Mouse (Mus musculus): ENCODE measurements around the gene Ofd1. TPM values are rescaled to one million over a fixed set of nuclear protein-coding genes. Genes with fewer than 3 reads are reported as not detected.

The Ofd1 gene
- total RNA-seq (2014; rRNA removed; ENCODE audit: low replicate concordance), result 3.6 and 4.7 TPM in 2 replicates
- polyA plus RNA-seq (2015; fragmentation: Nextera tagmentation; extraction: Ambion mirVana), result 3.9 and 4.5 TPM in 2 replicates

- no peaks in the 10 kb centered on the region for H3K9me3 ChIP-seq (replicated peaks; ENCODE audit: control insufficient read depth, low read length)
- H3K27me3 ChIP-seq (ENCODE audit: control insufficient read depth, insufficient read depth, low read length), result no peaks in the 10 kb centered on the region
- 12% methylated on average over 38 of the region's 44 CpGs for WGBS
- H3K4me1 ChIP-seq (ENCODE audit: control insufficient read depth, insufficient read depth), result no peaks in the 10 kb centered on the region
- DNase-seq (ENCODE audit: low spot score) (peak; percentile 77), ATAC-seq (ENCODE audit: insufficient read depth, low read depth) (peak; percentile 99)
- no peaks in the 10 kb centered on the region for H3K36me3 ChIP-seq (replicated peaks; ENCODE audit: control insufficient read depth, insufficient read depth, low read length)
- H3K4me2 ChIP-seq (ENCODE audit: low read depth, low read length), result peak within 1 kb of the TSS; percentile 78
- H3K27ac ChIP-seq (ENCODE audit: low read depth), result peak within 1 kb of the TSS; percentile 75
- H3K4me3 ChIP-seq (ENCODE audit: low read depth, low read length), result peak within 1 kb of the TSS; percentile 73
- H3K9ac ChIP-seq (replicated peaks; ENCODE audit: low read depth, low read length), result peak within 1 kb of the TSS; percentile 71
- TF ChIP-seq CTCF (IDR thresholded peaks at IDR 0.05; ENCODE audit: low read depth), result no peak
- no peak for TF ChIP-seq EP300 (IDR thresholded peaks at IDR 0.05; ENCODE audit: low read depth)
Measured at GRCm38 (mm10) chrX:166440616-166441063, at the start of gene Ofd1. Ofd1 (minus strand) TSS chrX:166440704.

DNA sequence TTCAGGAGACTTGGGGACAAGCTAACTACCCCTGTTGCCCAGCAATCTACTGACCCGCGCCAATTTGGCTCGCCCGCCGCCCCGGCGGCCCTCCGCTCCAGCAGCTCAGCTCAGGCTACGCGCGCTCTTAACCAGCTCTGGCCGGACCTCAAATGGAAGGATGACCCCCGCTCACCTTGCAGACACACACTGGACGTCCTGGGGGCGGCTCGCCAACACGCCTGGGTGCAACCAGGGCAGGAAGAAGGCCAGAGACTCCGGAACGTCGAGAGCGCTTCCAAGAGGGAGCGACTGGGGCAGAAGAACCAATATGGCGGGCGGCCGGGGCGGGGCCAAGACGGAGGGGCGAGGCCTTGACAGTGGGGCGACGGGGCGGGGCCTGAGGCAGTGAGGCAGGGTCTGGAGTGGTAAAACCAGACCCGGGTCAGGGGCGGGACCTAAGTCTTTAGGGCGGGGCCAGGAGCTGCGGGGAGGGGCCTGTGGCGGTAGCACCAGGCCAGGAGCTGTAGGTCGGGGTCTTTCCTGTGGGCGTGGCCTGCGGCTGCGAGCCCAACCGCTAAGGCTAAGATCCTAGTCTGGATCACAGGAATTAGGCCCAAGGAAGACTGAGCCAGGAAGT, 39.0 kb upstream of the Ofd1 start, which contains the start of gene Rab9:
Gene Rab9 (minus strand): TSS at position 503 of the 619 bp plus-strand sequence.
- Histone ChIP-seq H3K9ac (replicated peaks; ENCODE audit: low read depth, low read length) (peak within 1 kb of the TSS; percentile 73), H3K4me2 (ENCODE audit: low read depth, low read length) (peak within 1 kb of the TSS; percentile 69)
- 11% methylated on average over 41 of the region's 41 CpGs for WGBS

GRCm38 (mm10) chrX:166478631-166479364, 38.3 kb upstream of the Ofd1 start:
- peak overlapping the region; percentile 84 for H3K27ac ChIP-seq (ENCODE audit: low read depth)
- ATAC-seq (ENCODE audit: insufficient read depth, low read depth) (peak; percentile 27), DNase-seq (ENCODE audit: low spot score) (peak; percentile 6)
- peak overlapping the region; percentile 73 for H3K9ac ChIP-seq (replicated peaks; ENCODE audit: low read depth, low read length)
- no peaks in the 10 kb centered on the region for H3K4me1 ChIP-seq (ENCODE audit: control insufficient read depth, insufficient read depth)
- H3K9me3 ChIP-seq (replicated peaks; ENCODE audit: control insufficient read depth, low read length), result no peaks in the 10 kb centered on the region
- H3K27me3 ChIP-seq (ENCODE audit: control insufficient read depth, insufficient read depth, low read length), result no peaks in the 10 kb centered on the region
- 0 out of 2 replicates have a peak, but pooled peaks cover 9% of the 10 kb centered on the region for H3K36me3 ChIP-seq (replicated peaks; ENCODE audit: control insufficient read depth, insufficient read depth, low read length)
- peak overlapping the region; percentile 69 for H3K4me2 ChIP-seq (ENCODE audit: low read depth, low read length)
- no peak for TF ChIP-seq CTCF (IDR thresholded peaks at IDR 0.05; ENCODE audit: low read depth)
- no peak for TF ChIP-seq EP300 (IDR thresholded peaks at IDR 0.05; ENCODE audit: low read depth)
- peak overlapping the region; percentile 78 for H3K4me3 ChIP-seq (ENCODE audit: low read depth, low read length)
- 15% methylated on average over 28 of the region's 28 CpGs for WGBS

More for the DNA sequence above, 39.0 kb upstream of the Ofd1 start, which contains the start of gene Rab9:
- Histone ChIP-seq H3K4me3 (ENCODE audit: low read depth, low read length) (peak within 1 kb of the TSS; percentile 78), H3K4me1 (ENCODE audit: control insufficient read depth, insufficient read depth) (no peaks in the 10 kb centered on the region), H3K9me3 (replicated peaks; ENCODE audit: control insufficient read depth, low read length) (no peaks in the 10 kb centered on the region), H3K36me3 (replicated peaks; ENCODE audit: control insufficient read depth, insufficient read depth, low read length) (0 out of 2 replicates have a peak, but pooled peaks cover 9% of the 10 kb centered on the region), H3K27ac (ENCODE audit: low read depth) (peak within 1 kb of the TSS; percentile 84), H3K27me3 (ENCODE audit: control insufficient read depth, insufficient read depth, low read length) (no peaks in the 10 kb centered on the region)
- DNase-seq (ENCODE audit: low spot score) (peak; percentile 73), ATAC-seq (ENCODE audit: insufficient read depth, low read depth) (peak; percentile 98)
- no peak for TF ChIP-seq CTCF (IDR thresholded peaks at IDR 0.05; ENCODE audit: low read depth)
- no peak for TF ChIP-seq EP300 (IDR thresholded peaks at IDR 0.05; ENCODE audit: low read depth)

DNA sequence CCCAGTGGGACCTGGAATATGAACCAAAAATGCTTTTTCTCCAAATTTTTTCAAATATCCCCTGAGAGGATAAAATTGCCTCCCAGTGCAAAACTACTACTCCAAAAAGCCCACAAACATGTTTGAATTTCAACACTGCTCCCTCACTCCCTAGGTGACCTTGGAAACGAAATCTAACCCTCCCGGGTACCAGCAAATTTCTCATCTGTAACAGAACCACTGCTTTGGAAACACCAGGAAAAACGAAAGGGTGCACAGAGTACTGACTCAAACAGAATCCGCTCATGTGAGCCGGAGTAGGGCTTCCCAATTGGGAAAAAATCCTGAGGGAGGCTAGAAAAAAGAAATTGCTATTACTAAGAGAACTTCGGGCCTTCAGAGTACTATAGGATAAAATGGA, 36.9 kb upstream of the Ofd1 start:
- 0 out of 2 replicates have a peak overlapping the region, but pooled peaks have one; percentile 23 for H3K4me2 ChIP-seq (ENCODE audit: low read depth, low read length)
- TF ChIP-seq EP300 (IDR thresholded peaks at IDR 0.05; ENCODE audit: low read depth) (no peak), CTCF (IDR thresholded peaks at IDR 0.05; ENCODE audit: low read depth) (no peak)
- no peaks in the 10 kb centered on the region for H3K27me3 ChIP-seq (ENCODE audit: control insufficient read depth, insufficient read depth, low read length)
- no peak overlapping the region for H3K27ac ChIP-seq (ENCODE audit: low read depth)
- ATAC-seq (ENCODE audit: insufficient read depth, low read depth) (no peak), DNase-seq (ENCODE audit: low spot score) (no peak)
- H3K9ac ChIP-seq (replicated peaks; ENCODE audit: low read depth, low read length), result no peak overlapping the region
- H3K9me3 ChIP-seq (replicated peaks; ENCODE audit: control insufficient read depth, low read length), result no peaks in the 10 kb centered on the region
- WGBS, result 60% methylated on average over 6 of the region's 6 CpGs
- no peaks in the 10 kb centered on the region for H3K4me1 ChIP-seq (ENCODE audit: control insufficient read depth, insufficient read depth)
- 0 out of 2 replicates have a peak, but pooled peaks cover 9% of the 10 kb centered on the region for H3K36me3 ChIP-seq (replicated peaks; ENCODE audit: control insufficient read depth, insufficient read depth, low read length)
- peak overlapping the region; percentile 1; the same call in 1 of the 2 replicates for H3K4me3 ChIP-seq (ENCODE audit: low read depth, low read length)

- no peaks in the 10 kb centered on the region for H3K4me1 ChIP-seq (ENCODE audit: control insufficient read depth, insufficient read depth)
- H3K9me3 ChIP-seq (replicated peaks; ENCODE audit: control insufficient read depth, low read length), result no peaks in the 10 kb centered on the region
- TF ChIP-seq EP300 (IDR thresholded peaks at IDR 0.05; ENCODE audit: low read depth) (no peak), CTCF (IDR thresholded peaks at IDR 0.05; ENCODE audit: low read depth) (no peak)
- DNase-seq (ENCODE audit: low spot score) (no peak), ATAC-seq (ENCODE audit: insufficient read depth, low read depth) (no peak)
- no peak overlapping the region for H3K4me3 ChIP-seq (ENCODE audit: low read depth, low read length)
- H3K27me3 ChIP-seq (ENCODE audit: control insufficient read depth, insufficient read depth, low read length), result no peaks in the 10 kb centered on the region
- 71% methylated on average over 6 of the region's 6 CpGs for WGBS
- no peak overlapping the region for H3K4me2 ChIP-seq (ENCODE audit: low read depth, low read length)
- H3K36me3 ChIP-seq (replicated peaks; ENCODE audit: control insufficient read depth, insufficient read depth, low read length), result 0 out of 2 replicates have a peak, but pooled peaks cover 9% of the 10 kb centered on the region
- H3K27ac ChIP-seq (ENCODE audit: low read depth), result no peak overlapping the region
- no peak overlapping the region for H3K9ac ChIP-seq (replicated peaks; ENCODE audit: low read depth, low read length)
Measured at GRCm38 (mm10) chrX:166472612-166473011, 32.1 kb upstream of the Ofd1 start.
